Mouse (Mus musculus) CD4-positive, CD25-positive, alpha-beta regulatory T cell, adult 4 months (primary cell): ENCODE results near the gene Itm2a. TPM values are rescaled to one million over a fixed set of nuclear protein-coding genes. Genes with fewer than 3 reads are reported as not detected.

Source experiments
- ATAC-seq: one replicate; pipeline ENCODE4 v1.8.0; 2017
- polyA plus RNA-seq, 2 experiments: library from polyadenylated mRNA; unstranded; fragments of 100-300 nt; shearing (Covaris generic); gene quantifications; one replicate each; pipeline ENCODE4 v1.2.1; 2017

Gene Itm2a
- 100 to 1,000 TPM; 116 to 131 TPM for polyA plus RNA-seq

DNA sequence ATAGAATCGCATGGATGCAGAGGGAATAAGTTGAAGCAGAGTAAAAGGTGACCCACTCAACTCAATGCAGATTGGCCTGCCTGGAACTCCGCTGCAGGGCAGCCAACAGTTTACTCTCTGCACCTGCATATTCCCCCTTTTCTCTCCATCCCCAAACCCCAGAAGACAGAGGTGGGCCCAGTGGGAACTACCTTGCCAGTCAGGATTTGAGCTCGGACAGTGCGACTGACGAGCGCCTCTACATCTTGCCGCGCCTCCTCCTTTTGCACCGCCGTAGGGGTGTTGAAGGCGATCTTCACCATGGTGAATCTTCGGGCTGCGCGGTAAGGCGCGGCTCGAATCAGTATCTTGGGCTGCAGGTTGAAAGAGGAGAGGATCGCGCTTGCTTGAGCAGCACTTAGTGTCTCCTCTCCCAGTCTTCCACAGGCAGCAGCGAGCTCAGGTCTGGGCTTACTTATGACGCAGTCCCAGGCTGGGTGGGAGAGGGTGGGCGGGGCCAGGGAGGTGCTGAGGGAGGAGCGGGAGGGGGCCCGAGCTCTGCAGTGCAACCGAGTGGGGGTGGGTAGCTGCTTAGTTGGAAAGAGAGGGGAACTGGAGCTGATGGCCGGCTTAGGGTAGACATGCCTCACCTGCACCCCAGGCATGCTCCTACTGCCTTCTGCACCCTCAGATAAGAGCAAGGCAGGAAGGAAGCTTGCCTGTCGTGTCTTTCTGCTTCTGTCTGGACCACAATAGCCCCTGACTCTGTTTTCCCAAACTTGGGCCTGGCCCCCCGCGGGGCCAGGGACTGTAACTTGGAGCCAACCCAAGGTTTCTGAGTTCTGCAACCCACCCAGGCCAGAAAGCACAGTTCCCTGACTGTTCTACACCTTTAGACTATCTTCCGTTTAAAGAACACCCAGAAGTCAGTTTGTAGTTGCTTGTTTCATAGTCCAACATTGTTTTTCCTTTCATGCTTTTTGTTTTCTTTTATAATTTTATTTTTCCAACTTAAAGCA is at the start of gene Itm2a:
Gene Itm2a (minus strand): TSS at position 462 of the 998 bp plus-strand sequence.
- ATAC-seq = peak; percentile 67

DNA sequence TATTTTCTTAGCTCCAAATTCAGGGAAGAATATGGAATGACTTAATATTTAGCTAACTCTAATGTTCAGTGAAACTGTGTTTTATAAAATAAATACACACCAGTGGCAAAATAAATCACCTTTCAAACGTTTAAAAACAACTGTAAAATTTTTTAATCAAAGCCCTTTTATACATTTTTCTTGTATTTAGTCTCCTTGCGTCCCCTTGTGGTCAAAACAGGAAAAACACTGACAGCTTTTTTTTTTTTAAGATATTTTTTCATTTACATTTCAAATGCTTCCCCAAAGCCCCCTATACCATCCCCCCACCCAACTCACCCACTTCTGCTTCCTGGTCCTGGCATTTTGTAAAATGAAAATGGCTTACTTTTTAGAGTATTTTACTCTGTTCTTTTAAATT is 32.7 kb upstream of the Itm2a start:
- no peak for ATAC-seq

DNA sequence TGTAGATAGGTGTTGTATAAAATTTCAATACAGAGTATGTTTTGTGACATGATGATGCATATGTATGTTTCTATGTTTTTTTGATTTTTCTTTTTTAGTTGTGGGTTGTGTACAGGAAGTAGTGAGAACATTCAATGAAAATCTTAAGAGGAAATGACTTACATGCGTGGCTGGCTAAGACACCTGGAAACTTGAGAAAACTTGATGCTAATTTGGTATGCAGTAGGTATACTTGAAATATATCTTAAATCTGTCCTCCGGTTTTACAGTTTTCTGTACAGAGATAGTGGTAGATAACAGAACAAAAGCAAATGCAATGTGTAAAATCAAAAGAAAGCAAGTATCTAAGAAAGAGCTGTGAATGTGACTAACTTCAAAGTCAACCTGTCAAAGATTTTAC is 18.1 kb upstream of the Itm2a start:
- ATAC-seq = peak; percentile 87

DNA sequence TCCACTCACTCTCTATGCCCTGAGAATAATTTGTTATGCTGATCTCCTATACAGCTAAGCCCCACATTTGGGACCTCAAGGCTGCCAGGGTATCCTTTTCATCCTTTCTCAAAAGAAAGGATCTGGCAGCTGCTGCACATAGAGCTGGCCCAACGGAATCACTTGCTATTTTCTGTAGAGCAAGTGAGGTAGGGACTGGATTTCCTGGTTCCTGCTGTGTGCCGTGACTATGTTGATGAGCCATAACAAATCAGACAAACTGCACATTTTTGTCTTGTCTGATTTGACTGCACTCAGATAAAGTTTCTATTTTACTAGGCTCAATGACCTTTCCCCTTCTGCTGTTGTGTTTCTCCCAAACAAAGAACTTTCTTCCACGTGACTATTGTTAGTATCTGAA is 14.2 kb upstream of the Itm2a start:
- ATAC-seq = no peak

DNA sequence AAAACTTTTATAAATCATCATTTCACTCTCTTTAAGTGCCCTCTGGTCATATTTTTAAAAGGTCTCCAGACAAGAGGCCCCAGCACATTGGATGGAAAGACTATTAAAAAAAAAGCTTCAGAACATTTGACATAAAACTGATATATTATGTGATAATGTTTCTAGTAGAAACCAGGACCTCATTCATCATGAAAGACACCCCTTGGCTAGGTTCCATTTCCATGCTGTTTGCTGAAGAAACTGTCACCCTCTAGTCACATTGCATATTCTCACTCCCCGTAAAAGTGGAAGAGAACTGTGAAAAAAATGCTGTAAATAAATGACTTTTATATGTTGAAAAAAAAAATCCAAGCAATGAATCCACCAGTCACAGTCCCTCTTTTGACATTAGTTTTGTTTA is 12.8 kb upstream of the Itm2a start:
- no peak for ATAC-seq

DNA sequence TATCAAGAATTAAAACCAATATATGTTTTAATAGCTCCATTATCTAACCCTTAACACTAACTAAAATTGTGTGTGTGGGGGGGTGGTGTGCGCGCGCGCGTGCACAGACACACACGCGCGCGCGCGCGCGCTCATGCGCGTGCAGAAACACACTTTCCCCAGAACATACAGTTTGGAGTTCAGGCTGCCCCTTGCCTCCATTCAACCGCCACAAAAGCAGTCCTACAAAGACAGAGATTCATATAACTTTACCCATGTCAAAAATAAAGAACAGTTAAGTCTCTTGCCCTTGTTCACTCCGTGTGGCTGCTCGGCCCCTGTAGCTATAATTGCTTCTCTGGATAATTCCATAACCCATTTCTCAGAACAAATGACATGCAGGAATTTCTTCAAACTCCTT is 695 bp downstream of the Itm2a start:
- peak; percentile 35 for ATAC-seq

DNA sequence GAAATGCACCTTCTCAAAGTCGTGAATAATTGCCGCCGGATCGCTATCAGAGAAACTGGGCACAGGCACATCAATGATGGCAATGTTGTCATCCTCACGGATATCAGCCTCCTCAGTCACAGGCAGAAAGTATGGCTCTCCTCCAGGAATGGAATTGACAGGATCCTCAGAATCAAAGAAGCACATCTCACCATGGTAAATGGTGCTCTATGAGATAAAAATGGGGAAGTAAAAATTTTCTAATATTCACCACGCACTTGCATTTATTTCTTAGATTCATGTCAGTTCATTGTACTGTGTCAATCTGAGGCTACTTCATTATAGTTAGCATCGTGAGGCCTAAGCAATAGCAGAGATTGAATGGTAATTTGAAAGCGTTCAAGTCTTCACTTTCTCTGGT is 4.1 kb downstream of the Itm2a start:
- no peak for ATAC-seq

DNA sequence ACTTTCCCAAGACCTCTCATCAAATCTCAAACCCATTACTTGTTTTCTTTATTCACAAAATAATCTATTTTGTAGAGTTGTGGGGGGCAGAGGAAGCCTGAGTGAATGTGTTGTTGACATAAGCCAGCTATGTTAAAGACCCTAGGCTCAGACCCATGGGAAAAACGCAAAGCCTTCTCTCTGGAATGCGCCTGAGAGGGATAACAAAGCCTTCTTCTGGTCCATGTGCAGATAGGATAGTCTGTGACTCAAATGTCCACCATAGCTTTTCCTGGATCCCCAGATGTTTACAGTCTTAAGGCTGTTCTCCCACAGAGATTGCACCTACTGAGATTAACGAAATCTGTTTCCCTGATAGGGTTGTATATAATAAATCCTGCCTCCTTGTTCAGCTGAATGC is 9.9 kb downstream of the Itm2a start:
- ATAC-seq = no peak

DNA sequence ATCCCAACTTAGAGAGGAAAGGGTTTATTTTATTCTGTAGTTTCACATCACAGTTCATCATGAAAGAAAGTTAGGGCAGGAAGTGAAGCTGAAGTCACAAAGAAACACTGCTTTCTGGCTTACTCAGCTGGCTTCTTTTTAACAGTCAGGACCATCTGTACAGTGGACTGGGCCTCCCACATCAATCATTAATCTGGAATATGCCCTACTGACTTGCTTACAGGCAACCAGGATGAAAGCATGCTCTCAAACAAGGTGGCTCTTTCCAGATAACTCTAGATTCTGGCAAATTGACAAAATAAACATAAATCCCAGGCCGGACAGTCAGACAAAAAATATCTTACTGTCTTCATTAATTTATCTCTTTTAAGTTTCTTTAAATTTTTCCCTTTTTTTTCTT is 27.8 kb downstream of the Itm2a start:
- ATAC-seq = no peak

Other genes starting within 250 kb of the Itm2a start
- gene Gpr174, start 147.5 kb downstream of the Itm2a start, polyA plus RNA-seq = 10 to 100 TPM; 87.1 to 91.7 TPM